Mouse (Mus musculus) cerebellum, adult 9-10 months (tissue): ENCODE results near the gene Gm20897.
"Not testable (repeated sequence)": the region's sequence is repeated elsewhere in the genome, so short reads cannot be mapped to it uniquely, and the experiment has no call there.

Experiments used
- DNase-seq: peaks from one replicate; pipeline ENCODE4 v3.0.0; 2022

The Gm20897 gene

DNA sequence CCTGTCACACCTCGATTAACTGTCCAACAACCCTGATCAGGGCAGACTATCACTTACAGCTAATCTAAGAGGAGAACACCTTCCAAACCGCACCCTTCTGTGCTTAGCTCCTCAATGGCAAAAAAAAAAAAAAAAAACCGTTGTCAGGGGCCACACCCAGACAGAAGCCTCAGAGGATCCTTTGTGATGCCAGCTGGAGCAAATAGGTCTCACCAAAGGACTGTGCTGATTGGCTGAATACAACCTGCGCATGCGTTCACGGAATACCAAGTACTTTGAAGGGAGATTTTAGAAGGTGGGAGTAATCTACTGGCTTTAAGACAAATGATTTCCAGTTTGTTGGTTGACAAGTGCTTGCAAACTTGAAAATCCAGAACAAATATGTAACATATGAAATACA lies at the start of gene Gm20897:
TSS of gene Gm20897 (minus strand) at position 101 of the 400 bp plus-strand sequence.
- not testable (repeated sequence) for DNase-seq
